Mouse (Mus musculus) limb, embryonic 14.5 days (tissue): ENCODE measurements around the gene Cyfip1. TPM values are rescaled to one million over a fixed set of nuclear protein-coding genes. Genes with fewer than 3 reads are reported as not detected.

Source experiments
- ATAC-seq: fragments of 200-750 bp; cut with Nextera tagmentation; 2 replicates; pipeline ENCODE4 v1.8.0; 2017; ENCODE audit warnings: low read depth, moderate number of reproducible peaks, moderate TSS enrichment; ENCODE audit not compliant: low FRiP score
- DNase-seq: peaks from one replicate; pipeline ENCODE4 v3.0.0-alpha.2; 2015; ENCODE audit warnings: low spot score
- H3K27ac ChIP-seq: fragments of 300-500 bp; sonication (generic); replicated peaks from 2 replicates; pipeline ENCODE4 v1.5.1; 2014; ENCODE audit warnings: low read depth, mild to moderate bottlenecking, low read length, moderate library complexity, mixed read lengths
- H3K27me3 ChIP-seq: fragments of 300-500 bp; sonication (generic); 2 replicates; pipeline ENCODE4 v1.6.1; 2014; ENCODE audit warnings: low read length, mixed read lengths; ENCODE audit not compliant: control insufficient read depth, insufficient read depth
- H3K36me3 ChIP-seq: fragments of 300-500 bp; sonication (generic); 2 replicates; pipeline ENCODE4 v1.6.1; 2014; ENCODE audit warnings: mild to moderate bottlenecking, low read length, moderate library complexity, mixed read lengths; ENCODE audit not compliant: control insufficient read depth, insufficient read depth
- H3K4me1 ChIP-seq: fragments of 300-500 bp; sonication (generic); 2 replicates; pipeline ENCODE4 v1.6.1; 2014; ENCODE audit warnings: antibody characterized with exemption, low read length, mixed read lengths; ENCODE audit not compliant: control insufficient read depth, insufficient read depth
- H3K4me2 ChIP-seq: fragments of 300-500 bp; sonication (generic); replicated peaks from 2 replicates; pipeline ENCODE4 v1.6.1; 2014; ENCODE audit warnings: low read depth, mild to moderate bottlenecking, low read length, moderate library complexity; ENCODE audit not compliant: severe bottlenecking
- H3K4me3 ChIP-seq: fragments of 300-500 bp; sonication (generic); replicated peaks from 2 replicates; pipeline ENCODE4 v1.5.1; 2014; ENCODE audit warnings: low read length
- H3K9ac ChIP-seq: fragments of 300-500 bp; sonication (generic); 2 replicates; pipeline ENCODE4 v1.6.1; 2014; ENCODE audit warnings: mild to moderate bottlenecking, low read depth, low read length, moderate library complexity; ENCODE audit not compliant: severe bottlenecking
- H3K9me3 ChIP-seq: fragments of 300-500 bp; sonication (generic); 2 replicates; pipeline ENCODE4 v1.6.1; 2016; ENCODE audit warnings: low read length; ENCODE audit not compliant: control insufficient read depth
- POLR2A ChIP-seq: fragments of 200-500 bp; IDR thresholded peaks from 2 replicates; pipeline ENCODE4 v1.8.0; 2012; ENCODE audit warnings: inconsistent platforms, mild to moderate bottlenecking, moderate library complexity, borderline replicate concordance; ENCODE audit not compliant: insufficient read depth, insufficient read length; ENCODE audit errors: extremely low read depth
- WGBS: fragments of 180-500 bp; shearing (Covaris S2); extraction: QIAGEN DNeasy Blood & Tissue Kit; methylation state at CpG from one replicate; pipeline ENCODE4 v1.1.7; 2014; 5-methylcytosine and 5-hydroxymethylcytosine counted together
- polyA plus RNA-seq, 2 experiments: library from polyadenylated mRNA; depleted of rRNA in 1 of 2; stranded (reverse) in 1 of 2; unstranded in 1 of 2; fragments of >200 nt; fragmentation: Nextera tagmentation in 1 of 2; extraction: Ambion mirVana in 1 of 2; gene quantifications; 2 replicates each; pipeline versions ENCODE4 v1.2.1 to v1.2.3; 2012 to 2014

Gene Cyfip1
- polyA plus RNA-seq, 2 experiments: 55.6 to 115 TPM

DNA sequence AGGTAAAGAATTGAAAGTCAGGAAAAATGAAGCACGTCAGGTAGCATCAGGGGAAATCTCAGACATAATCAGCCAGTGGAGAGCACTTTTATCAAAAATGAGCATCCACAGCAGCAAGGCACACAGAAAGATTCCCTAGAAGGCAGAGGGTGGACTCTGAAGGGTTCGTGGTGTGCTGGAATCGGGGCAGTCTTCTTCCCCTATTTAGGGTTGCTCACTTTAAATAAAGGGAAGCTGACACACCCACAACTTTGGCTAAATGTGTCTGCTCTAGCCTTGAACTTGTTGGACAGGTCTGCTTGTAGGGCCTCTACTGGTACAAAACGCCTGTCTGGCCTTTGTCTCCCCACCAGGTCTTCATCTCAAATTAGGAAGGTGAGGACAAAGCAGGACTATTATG, 47.1 kb downstream of the Cyfip1 start:
- DNase-seq: no peak
- Histone ChIP-seq H3K27me3 (no peaks in the 10 kb centered on the region), H3K9ac (no peak overlapping the region), H3K4me2 (no peak overlapping the region), H3K4me3 (no peak overlapping the region), H3K27ac (no peak overlapping the region), H3K4me1 (no peaks in the 10 kb centered on the region), H3K9me3 (no peaks in the 10 kb centered on the region), H3K36me3 (peaks cover 62% of the 10 kb centered on the region)
- TF ChIP-seq POLR2A: no peak
- ATAC-seq: no peak
- 91% methylated on average over 4 of the region's 4 CpGs for WGBS

DNA sequence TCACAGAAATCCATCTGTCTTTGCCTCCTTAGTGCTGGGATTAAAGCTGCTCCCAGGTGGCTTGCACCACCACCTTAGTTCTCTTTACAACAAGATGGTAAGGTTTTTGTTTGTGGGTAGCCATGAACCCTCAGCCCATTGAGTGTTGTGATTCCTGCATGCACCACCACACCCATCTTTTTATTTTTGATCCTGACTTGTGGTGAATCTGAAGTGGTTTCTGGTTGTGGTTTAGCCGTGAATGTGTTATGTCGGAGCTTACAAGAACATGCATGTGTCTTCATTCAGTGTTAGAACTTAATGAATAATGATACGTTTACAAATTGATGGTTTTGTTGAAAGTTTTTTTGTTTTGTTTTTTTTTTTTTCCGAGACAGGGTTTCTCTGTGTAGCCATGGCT, 48.5 kb downstream of the Cyfip1 start:
- TF ChIP-seq POLR2A: no peak
- no peak overlapping the region for H3K27ac ChIP-seq
- 91% methylated on average over 4 of the region's 4 CpGs for WGBS
- H3K4me2 ChIP-seq: no peak overlapping the region
- H3K36me3 ChIP-seq: peaks cover 62% of the 10 kb centered on the region
- no peak overlapping the region for H3K4me3 ChIP-seq
- DNase-seq (no peak), ATAC-seq (no peak)
- H3K9me3 ChIP-seq: no peaks in the 10 kb centered on the region
- no peaks in the 10 kb centered on the region for H3K27me3 ChIP-seq
- H3K9ac ChIP-seq: no peak overlapping the region
- H3K4me1 ChIP-seq: no peaks in the 10 kb centered on the region

DNA sequence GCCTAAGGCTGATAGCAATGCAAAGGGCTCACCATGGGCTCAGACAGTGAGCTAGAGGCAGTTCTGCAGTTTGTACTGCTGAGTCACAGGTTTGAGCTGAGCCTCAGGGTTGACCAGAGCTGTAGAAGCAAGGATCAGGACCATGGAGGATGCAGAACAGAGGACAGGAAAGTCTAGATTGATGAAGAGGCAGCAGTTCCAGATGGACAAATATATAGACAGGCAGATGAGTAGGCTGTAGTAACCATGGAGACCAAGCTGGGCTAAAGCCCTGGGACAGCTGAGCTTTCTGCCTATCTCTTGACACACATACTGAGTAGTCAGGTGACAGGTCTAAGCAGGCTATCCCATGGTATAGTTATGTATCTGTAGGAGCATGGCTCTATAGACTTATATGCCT, 49.2 kb downstream of the Cyfip1 start:
- no peaks in the 10 kb centered on the region for H3K4me1 ChIP-seq
- no peak overlapping the region for H3K9ac ChIP-seq
- no peak overlapping the region for H3K27ac ChIP-seq
- H3K4me3 ChIP-seq: no peak overlapping the region
- no peak for ATAC-seq
- no peaks in the 10 kb centered on the region for H3K9me3 ChIP-seq
- no peak for DNase-seq
- TF ChIP-seq POLR2A: no peak
- H3K36me3 ChIP-seq: peaks cover 63% of the 10 kb centered on the region
- no peak overlapping the region for H3K4me2 ChIP-seq
- no peaks in the 10 kb centered on the region for H3K27me3 ChIP-seq

DNA sequence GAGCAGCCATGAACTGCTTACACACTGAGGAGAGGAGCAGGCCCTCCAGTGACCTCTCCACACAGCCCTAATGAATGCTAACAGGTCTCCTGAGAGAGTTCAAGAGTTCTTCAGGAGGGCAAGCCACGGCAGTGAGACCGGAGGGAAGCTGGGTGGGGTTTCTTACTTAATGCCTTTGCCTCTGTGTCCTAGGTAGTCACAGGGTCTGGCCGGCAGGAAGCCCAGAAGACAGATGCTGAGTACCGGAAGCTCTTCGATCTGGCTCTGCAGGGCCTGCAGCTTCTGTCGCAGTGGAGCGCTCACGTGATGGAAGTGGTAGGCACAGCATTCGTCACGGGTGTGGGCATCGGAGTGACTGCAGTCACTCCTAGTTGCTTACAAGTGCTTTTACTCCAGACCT, 50.3 kb downstream of the Cyfip1 start:
- Histone ChIP-seq H3K9ac (no peak overlapping the region), H3K27me3 (no peaks in the 10 kb centered on the region), H3K36me3 (peaks cover 68% of the 10 kb centered on the region), H3K4me2 (no peak overlapping the region), H3K9me3 (no peaks in the 10 kb centered on the region), H3K4me1 (no peaks in the 10 kb centered on the region), H3K27ac (no peak overlapping the region), H3K4me3 (no peak overlapping the region)
- ATAC-seq (no peak), DNase-seq (no peak)
- no peak for TF ChIP-seq POLR2A
- 83% methylated on average over 11 of the region's 11 CpGs for WGBS

- Histone ChIP-seq H3K27ac (no peak overlapping the region), H3K4me3 (no peak overlapping the region), H3K36me3 (peaks cover 83% of the 10 kb centered on the region), H3K4me2 (no peak overlapping the region), H3K27me3 (no peaks in the 10 kb centered on the region), H3K9ac (no peak overlapping the region), H3K9me3 (no peaks in the 10 kb centered on the region), H3K4me1 (no peaks in the 10 kb centered on the region)
- 73% methylated on average over 5 of the region's 5 CpGs for WGBS
- ATAC-seq (no peak), DNase-seq (no peak)
- TF ChIP-seq POLR2A: no peak
These were observed 62.2 kb downstream of the Cyfip1 start for GRCm38 (mm10) chr7:55903766-55904165.

- 83% methylated on average over 2 of the region's 2 CpGs for WGBS
- no peak for ATAC-seq
- Histone ChIP-seq H3K9me3 (no peaks in the 10 kb centered on the region), H3K4me3 (no peak overlapping the region), H3K4me2 (no peak overlapping the region), H3K27ac (no peak overlapping the region), H3K4me1 (no peaks in the 10 kb centered on the region), H3K27me3 (no peaks in the 10 kb centered on the region), H3K9ac (no peak overlapping the region), H3K36me3 (peaks cover 83% of the 10 kb centered on the region)
- DNase-seq: no peak
- TF ChIP-seq POLR2A: no peak
These were observed 63.9 kb downstream of the Cyfip1 start for GRCm38 (mm10) chr7:55905449-55905848.
